Mouse (Mus musculus): Measurements from ENCODE around the gene Prpf31. TPM values are rescaled to one million over a fixed set of nuclear protein-coding genes. Genes with fewer than 3 reads are reported as not detected.

Prpf31 gene
- polyA plus RNA-seq, 1 experiment from 2014 or later = 88.2 TPM

DNA sequence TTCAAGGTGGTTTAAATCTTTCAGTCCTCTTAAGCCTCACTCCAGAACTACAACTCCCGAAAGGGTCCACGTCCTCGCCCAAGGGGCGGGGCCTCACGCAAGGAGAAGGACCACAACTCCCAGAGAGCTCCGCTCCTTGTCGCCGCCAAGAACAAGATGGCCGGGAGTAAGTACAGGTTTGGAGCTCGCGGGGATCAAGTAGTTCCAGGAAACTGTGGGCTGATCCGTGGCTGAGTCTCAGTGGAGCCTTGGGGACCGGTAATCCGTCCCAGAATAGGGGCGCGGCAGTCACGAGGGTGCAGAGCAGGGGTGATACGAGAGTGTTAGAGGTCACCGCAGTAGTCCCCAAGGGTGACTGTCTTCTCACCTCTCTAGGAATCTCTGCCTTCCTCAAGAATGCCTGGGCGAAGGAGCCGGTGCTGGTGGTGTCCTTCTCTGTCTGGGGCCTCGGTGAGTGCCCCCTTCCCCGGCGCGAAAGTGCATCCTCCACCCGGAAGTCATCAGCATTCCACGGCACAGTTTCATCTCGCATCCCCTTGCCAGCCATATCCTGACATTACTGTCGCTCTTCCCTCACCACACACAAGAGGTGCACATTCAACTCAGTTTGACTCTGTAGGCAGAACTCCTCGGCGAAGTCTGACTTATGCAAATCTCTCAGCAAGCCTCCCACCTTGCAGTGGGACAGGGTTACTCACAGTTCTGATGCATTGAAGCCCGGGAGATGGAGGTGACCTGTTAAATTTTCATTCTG lies 12.4 kb upstream of the Prpf31 start, which contains the start of gene Ndufa3:
Gene Ndufa3 (plus strand): TSS at position 132 of the 754 bp plus-strand sequence.
- DNase-seq (ENCODE audit: low spot score) = peak; percentile 94

GRCm38 (mm10) chr7:3629030-3629429 lies 755 bp upstream of the Prpf31 start:
- no peak for DNase-seq (ENCODE audit: low spot score)

DNA sequence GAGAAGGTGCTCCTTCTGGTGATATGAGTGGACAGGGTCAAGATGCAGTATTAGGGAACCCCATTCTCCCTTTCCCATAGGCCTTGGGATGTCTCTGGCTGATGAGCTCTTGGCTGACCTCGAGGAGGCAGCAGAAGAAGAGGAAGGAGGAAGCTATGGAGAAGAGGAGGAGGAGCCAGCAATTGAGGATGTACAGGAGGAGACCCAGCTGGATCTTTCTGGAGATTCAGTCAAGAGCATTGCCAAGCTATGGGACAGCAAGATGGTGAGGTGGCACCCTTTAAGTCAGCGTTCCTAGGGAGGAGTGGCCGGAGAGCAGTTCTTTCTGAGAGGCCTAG lies 662 bp downstream of the Prpf31 start:
- DNase-seq (ENCODE audit: low spot score) = no peak

DNA sequence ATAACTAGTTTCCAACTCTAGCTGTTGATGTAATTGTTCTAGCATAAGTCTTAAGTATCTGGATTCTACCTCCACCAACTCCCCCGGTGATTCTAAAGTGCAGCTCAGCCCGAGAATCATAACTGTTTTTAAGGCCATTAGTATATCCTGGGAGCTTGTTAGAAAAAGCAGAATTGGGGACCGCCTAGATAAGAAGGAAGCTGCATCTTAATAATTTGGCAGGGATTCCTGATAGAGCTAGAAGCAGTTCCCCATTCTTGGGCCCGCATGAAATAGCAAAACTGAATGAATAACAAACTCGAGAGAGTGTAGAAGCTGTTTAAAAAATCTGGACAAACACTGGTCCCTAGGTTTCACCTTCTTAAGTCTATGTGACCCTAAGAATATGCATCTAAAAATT lies 13.6 kb downstream of the Prpf31 start:
- no peak for DNase-seq (ENCODE audit: low spot score)

- no peak for DNase-seq (ENCODE audit: low spot score)
These were observed 14.1 kb downstream of the Prpf31 start for GRCm38 (mm10) chr7:3643843-3644242.

DNA sequence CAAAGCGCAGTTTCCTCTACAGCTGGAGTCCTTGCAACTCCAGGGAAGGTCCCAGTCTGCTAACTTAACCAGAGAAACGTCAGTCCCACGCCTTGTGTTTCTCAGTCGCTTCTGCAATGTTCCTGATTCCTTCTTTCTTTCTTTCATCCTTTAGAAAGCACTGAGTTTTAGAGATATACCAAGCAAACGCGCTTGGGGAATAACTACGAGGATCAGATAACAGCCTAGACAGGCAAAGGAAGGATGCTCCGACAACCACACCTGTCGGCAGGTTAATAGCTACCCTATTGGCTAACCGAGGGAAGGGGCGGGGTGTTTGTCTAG lies 14.5 kb downstream of the Prpf31 start:
- no peak for DNase-seq (ENCODE audit: low spot score)

DNA sequence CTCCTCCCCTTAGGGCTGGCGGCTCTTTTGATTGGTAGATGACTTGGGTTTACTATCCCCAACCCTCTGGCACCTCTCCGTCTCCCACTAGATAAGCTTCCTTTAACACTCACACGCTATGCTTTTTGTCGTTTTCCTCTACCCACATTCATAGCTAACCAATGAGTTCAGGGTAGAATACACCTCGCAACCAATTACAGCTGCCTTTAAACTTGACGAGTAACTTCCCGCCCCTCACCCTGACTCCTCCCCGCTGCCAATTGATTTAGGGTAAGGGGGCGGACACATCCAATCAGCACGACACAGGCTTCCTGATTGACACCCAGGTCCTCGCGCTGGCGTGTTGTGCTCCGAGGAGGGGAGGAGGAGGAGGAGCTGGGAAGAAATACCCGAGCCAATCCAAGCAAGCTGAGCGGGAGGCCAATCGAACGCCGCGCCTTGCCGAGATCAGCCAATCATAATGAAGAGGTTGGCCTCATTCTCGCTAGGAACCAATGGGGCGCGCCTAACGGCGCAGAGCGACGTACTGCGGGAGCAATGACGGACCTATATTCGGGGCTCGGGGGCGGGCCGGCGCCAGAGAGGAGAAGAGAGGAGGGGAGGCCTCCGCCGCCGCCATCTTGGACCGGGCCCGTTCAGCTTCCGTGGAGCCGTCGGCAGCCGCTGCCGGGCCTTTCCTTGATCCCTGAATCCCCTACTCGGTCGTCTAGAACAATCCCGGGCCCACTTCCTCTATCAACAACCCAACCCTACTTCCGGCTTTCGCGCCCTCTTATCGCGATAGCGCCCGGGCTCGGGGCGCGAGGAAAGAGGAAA lies 15.1 kb downstream of the Prpf31 start, which contains the start of gene Cnot3:
Gene Cnot3 (plus strand): TSS at position 597 of the 816 bp plus-strand sequence.
- DNase-seq (ENCODE audit: low spot score) = peak; percentile 99

DNA sequence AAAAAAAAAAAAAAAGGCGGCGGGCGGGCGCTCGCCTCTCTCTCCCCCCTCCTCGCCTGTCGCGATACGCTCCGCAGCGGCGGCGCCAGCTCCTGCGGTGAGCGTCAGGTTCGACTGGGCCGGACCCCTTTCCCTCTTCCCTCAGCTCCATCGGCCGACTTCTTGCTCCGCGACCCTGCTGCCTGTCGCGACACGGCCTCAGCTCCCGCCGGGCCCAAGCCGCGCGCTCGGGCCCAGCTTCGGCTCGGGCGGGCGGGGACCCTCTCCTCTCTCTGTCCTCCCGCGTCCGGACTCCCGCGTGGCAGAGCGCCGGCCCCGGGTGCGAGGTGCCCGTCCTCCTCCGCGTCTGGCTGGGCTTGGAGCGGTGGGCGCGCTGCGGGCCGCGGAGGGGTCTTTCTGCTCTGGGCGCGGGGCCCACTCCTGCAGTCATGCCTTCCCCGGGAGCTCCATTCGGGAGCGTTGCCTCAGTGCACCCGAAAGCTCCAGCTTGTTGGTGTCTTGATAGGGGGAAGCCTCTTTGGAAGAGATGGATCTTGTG lies 15.8 kb downstream of the Prpf31 start:
- DNase-seq (ENCODE audit: low spot score) = no peak

GRCm38 (mm10) chr7:3646188-3646587 lies 16.4 kb downstream of the Prpf31 start:
- DNase-seq (ENCODE audit: low spot score) = peak; percentile 19

DNA sequence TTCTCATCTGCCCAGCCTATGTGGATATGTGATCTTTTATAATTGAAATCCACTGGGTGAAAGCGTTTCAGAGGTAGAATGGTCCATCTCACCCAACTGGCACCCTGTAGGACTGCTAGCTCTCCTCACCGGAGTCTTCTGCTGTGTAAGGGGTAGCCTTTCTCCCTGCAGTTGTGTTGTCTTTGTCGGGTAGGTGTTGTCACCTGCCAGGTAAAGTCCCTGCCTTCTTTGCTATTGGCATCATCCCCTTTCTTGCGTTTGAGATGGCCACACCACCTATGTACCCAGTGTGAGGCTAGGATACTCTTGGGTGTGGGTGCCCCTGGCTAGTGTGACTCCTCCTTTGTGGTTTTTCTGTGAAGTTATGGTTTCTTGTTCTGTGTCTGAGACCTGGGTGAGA lies 16.9 kb downstream of the Prpf31 start:
- DNase-seq (ENCODE audit: low spot score) = no peak

GRCm38 (mm10) chr7:3656966-3657365 lies 27.2 kb downstream of the Prpf31 start:
- no peak for DNase-seq (ENCODE audit: low spot score)

DNA sequence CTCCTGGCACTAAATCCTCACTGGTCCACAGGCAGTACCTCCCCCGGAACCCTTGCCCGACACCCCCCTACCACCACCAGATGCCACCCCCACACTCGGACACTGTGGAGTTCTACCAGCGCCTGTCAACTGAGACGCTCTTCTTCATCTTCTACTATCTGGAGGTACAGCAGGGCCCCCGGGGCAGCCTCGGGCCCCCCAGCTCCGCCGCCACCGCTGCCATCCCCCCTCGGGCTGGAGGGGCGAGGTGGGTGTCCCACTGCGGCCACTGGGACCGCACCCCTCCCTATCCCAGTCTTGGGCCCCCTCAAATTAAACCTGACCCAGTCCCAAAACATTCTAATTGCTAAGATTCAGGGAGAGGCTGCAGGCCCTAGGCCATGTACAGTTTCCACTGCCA lies 28.8 kb downstream of the Prpf31 start:
- DNase-seq (ENCODE audit: low spot score) = no peak

DNA sequence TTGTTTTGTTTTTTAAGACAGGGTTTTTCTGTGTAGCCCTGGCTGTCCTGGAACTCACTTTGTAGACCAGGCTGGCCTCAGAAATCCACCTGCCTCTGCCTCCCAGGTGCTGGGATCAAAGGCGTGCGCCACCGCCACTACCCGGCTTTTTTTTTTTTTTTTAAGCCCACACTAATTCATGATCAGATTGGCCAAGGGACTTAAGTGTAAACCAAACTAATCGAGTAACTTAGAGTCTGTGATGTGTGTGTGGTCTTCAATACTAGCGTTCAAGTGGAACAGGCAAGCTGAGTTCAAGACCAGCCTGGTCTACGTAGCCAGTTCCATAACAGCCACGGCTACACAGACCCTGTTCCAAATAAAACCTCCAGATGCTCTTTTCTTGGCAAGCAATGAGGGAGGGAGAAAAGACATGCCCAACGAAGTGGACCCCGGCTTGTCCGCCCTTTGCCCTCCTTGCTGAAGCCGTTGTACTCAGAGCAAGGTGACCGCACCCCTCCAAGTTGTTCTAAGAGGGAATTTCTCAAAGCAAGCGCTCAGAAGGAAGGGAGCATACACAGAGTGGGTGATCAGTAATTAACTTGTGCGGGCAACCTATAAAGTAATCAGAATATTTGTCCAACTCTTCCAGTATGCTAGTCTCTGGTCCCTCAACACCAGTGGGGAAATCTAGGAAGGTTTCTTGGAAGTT lies 34.9 kb downstream of the Prpf31 start:
- no peak for DNase-seq (ENCODE audit: low spot score)

DNA sequence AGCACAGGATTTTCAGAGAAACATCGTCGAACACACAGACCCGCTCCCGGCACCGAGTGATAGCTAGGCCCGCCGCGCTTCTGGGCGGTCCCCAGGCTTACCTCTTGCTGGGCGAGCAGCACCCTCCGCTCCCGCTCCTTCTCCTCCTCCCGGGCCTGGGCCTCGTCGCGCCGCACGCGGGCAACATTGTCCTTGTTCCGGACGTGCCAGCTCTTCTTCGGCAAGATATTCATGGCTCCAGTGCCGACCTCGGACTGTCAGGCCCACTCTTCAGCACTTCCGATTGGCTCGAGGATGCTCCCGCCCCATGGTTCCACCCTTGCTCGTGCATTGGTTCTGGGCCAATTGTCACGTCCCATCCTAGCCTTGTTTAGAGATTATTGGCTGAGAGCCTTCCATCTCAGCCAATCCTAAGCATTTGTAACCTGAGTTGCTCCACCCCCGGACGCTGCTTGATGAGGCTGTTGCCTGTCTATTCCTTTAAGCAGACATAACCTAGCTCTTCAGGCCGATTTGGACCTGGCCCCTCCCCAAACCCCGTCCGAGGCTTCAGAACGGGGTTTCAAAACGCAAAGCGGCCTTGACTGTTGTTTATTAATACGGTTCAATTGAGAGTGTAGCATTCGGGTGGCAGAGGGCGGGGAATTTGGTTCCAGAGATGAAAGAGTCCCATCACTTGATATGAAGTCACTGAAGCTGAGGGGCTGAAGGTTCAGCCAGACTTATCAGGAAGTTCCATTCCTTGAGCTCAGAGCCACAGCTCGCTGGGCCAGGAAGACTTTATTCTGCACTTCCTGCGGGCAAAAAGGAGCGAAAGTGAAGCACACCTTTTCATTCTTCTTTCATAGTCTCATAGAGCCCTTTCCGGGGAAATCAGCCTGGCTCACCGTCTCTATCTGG lies 35.7 kb downstream of the Prpf31 start, which contains the start of gene Leng1:
Gene Leng1 (minus strand): TSS at position 626 of the 900 bp plus-strand sequence.
- peak; percentile 95 for DNase-seq (ENCODE audit: low spot score)

DNA sequence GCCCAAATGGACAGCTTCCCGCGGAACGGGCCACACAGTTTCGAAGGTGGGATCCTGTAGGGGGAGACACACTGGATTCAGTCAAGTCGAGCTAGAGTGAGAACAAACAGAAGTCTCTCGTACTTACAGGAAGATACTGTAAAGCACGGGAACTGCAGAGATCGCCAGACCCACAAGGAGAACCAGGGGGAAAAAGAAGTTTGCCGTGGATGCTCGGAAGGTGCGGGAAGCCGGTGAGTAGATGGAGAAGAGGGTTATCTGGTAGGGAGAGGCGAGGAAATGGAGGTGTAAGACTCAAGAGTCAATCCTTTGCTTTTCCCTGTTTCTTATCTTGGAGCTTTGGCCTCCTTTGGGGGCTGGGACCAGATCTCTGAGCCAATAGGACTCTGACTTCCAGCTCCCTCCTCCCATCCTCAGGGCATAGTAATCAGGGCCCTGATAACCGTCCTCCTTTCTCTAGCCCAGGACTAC lies 37.2 kb downstream of the Prpf31 start:
- no peak for DNase-seq (ENCODE audit: low spot score)

GRCm38 (mm10) chr7:3674507-3675227 lies 44.9 kb downstream of the Prpf31 start:
- peak; percentile 79 for DNase-seq (ENCODE audit: low spot score)

GRCm38 (mm10) chr7:3675228-3675548 lies 45.4 kb downstream of the Prpf31 start:
- DNase-seq (ENCODE audit: low spot score) = no peak

GRCm38 (mm10) chr7:3676371-3676770 lies 46.6 kb downstream of the Prpf31 start:
- DNase-seq (ENCODE audit: low spot score) = no peak

DNA sequence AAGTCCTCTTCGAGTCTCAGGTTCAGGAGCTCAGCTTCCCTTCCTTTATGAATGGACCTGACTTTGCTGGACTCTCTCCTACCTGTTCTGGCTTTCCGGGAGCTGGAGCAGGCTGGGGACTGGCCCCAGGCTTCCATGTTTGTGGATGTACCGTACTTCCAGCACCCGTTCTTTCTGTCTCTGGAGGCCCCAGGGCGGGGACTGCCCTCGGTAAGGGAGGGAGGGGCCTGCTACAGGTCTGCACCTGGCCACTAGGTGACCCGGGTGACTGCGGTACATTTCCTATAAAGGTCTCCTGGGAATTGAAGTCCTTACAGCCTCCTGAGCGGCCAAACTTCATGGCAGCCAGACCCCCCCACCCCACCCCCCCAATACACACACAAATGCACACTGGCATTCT lies 47.6 kb downstream of the Prpf31 start, which contains the start of gene Tmc4:
Gene Tmc4 (minus strand): TSS at position 212 of the 400 bp plus-strand sequence.
- no peak for DNase-seq (ENCODE audit: low spot score)

All from thymus, postnatal 0 days (tissue).